Mouse (Mus musculus) kidney, adult 8-10 months (tissue): ENCODE data around the gene Slc22a20.

Experiments used
- DNase-seq, 2 experiments: peaks; one replicate each; pipeline ENCODE4 v3.0.0; 2022

Slc22a20 gene

GRCm38 (mm10) chr19:5950218-5950617 lies 35.7 kb downstream of the Slc22a20 start:
- no peak for DNase-seq

- DNase-seq: no peak
Observed at GRCm38 (mm10) chr19:5945891-5946290, 40.1 kb downstream of the Slc22a20 start.

- DNase-seq: no peak
Observed at GRCm38 (mm10) chr19:5945027-5945426, 40.9 kb downstream of the Slc22a20 start.

- DNase-seq: no peak
Observed at GRCm38 (mm10) chr19:5944145-5944544, 41.8 kb downstream of the Slc22a20 start.

- DNase-seq: no peak
Observed at GRCm38 (mm10) chr19:5943404-5943803, 42.5 kb downstream of the Slc22a20 start.

- DNase-seq: no peak
Observed at GRCm38 (mm10) chr19:5942581-5942980, 43.4 kb downstream of the Slc22a20 start.

- DNase-seq: no peak
Observed at GRCm38 (mm10) chr19:5940656-5941055, 45.3 kb downstream of the Slc22a20 start.

GRCm38 (mm10) chr19:5940173-5940572 lies 45.8 kb downstream of the Slc22a20 start:
- DNase-seq: peak; percentile 87 to 91

GRCm38 (mm10) chr19:5939715-5940114 lies 46.2 kb downstream of the Slc22a20 start:
- no peak for DNase-seq

- DNase-seq: no peak
Observed at GRCm38 (mm10) chr19:5938516-5938915, 47.4 kb downstream of the Slc22a20 start.

GRCm38 (mm10) chr19:5937836-5938406 lies 48.0 kb downstream of the Slc22a20 start:
- DNase-seq: no peak

- no peak for DNase-seq
Observed at GRCm38 (mm10) chr19:5937095-5937835, 48.7 kb downstream of the Slc22a20 start.

- no peak for DNase-seq
Observed at GRCm38 (mm10) chr19:5935691-5936090, 50.3 kb downstream of the Slc22a20 start.

- no peak for DNase-seq
Observed at GRCm38 (mm10) chr19:5935266-5935665, 50.7 kb downstream of the Slc22a20 start.

- peak; percentile 82 to 86 for DNase-seq
Observed at GRCm38 (mm10) chr19:5929634-5930596, 56.0 kb downstream of the Slc22a20 start.

- DNase-seq: no peak
Observed at GRCm38 (mm10) chr19:5928546-5928945, 57.4 kb downstream of the Slc22a20 start.

- DNase-seq: no peak
Observed at GRCm38 (mm10) chr19:5928104-5928503, 57.8 kb downstream of the Slc22a20 start.

- DNase-seq: no peak
Observed at GRCm38 (mm10) chr19:5927532-5927931, 58.4 kb downstream of the Slc22a20 start.

- no peak for DNase-seq
Observed at GRCm38 (mm10) chr19:5927026-5927425, 58.9 kb downstream of the Slc22a20 start.

GRCm38 (mm10) chr19:5925311-5925855 lies 60.6 kb downstream of the Slc22a20 start:
- no peak for DNase-seq

GRCm38 (mm10) chr19:5924713-5925093 lies 61.2 kb downstream of the Slc22a20 start, which contains the start of gene Cdc42ep2:
TSS of gene Cdc42ep2 (minus strand) at chr19:5924816.
- peak; percentile 97 for DNase-seq

GRCm38 (mm10) chr19:5923990-5924712 lies 61.8 kb downstream of the Slc22a20 start:
- DNase-seq: peak; percentile 81 to 93
